Mouse (Mus musculus) liver, adult 2 months (tissue): ENCODE measurements at regions not wholly inside any gene's neighbourhood (a gene's known extent, or its start where the extent isn't known, plus 50 kb on each side); places are given as distances from the start of the nearest gene placed in this dataset.

ENCODE experiments used
- DNase-seq: peaks from one replicate; pipeline ENCODE4 v3.0.0-alpha.2; 2011; ENCODE audit warnings: low read depth, low spot score; ENCODE audit errors: extremely low read depth
- H3K27ac ChIP-seq: fragments of 200-500 bp; replicated peaks from 2 replicates; pipeline ENCODE4 v1.5.1; 2012; ENCODE audit warnings: low read depth, mild to moderate bottlenecking, control low read depth, inconsistent platforms, low read length; ENCODE audit not compliant: insufficient read depth
- H3K27me3 ChIP-seq: fragments of 200-500 bp; 2 replicates; pipeline ENCODE4 v1.6.1; 2012; ENCODE audit warnings: mild to moderate bottlenecking, moderate library complexity, low read length, inconsistent platforms; ENCODE audit not compliant: control insufficient read depth, insufficient read depth
- H3K36me3 ChIP-seq: fragments of 200-500 bp; 2 replicates; pipeline ENCODE4 v1.6.1; 2012; ENCODE audit warnings: low read length, inconsistent platforms; ENCODE audit not compliant: control insufficient read depth, insufficient read depth
- H3K4me1 ChIP-seq: fragments of 200-500 bp; 2 replicates; pipeline ENCODE4 v1.6.1; 2011; ENCODE audit warnings: low read length; ENCODE audit not compliant: control insufficient read depth, insufficient read depth
- H3K4me3 ChIP-seq: fragments of 200-500 bp; 2 replicates; pipeline ENCODE4 v1.5.1; 2011; ENCODE audit warnings: low read depth, mild to moderate bottlenecking, control low read depth, low read length, moderate library complexity; ENCODE audit not compliant: insufficient read depth
- H3K79me2 ChIP-seq: fragments of 200-500 bp; 2 replicates; pipeline ENCODE4 v1.6.1; 2012; ENCODE audit warnings: inconsistent platforms, mild to moderate bottlenecking, low read length, moderate library complexity; ENCODE audit not compliant: control insufficient read depth, insufficient read depth
- H3K9ac ChIP-seq: fragments of 200-500 bp; 2 replicates; pipeline ENCODE4 v1.6.1; 2012; ENCODE audit warnings: low read depth, mild to moderate bottlenecking, control low read depth, inconsistent platforms, low read length
- CTCF ChIP-seq: fragments of 200-500 bp; IDR thresholded peaks from 2 replicates; pipeline ENCODE4 v1.5.1; 2011; ENCODE audit warnings: low read depth, low read length, control low read depth
- POLR2A ChIP-seq: fragments of 200-500 bp; IDR thresholded peaks from 2 replicates; pipeline ENCODE4 v1.6.1; 2011; ENCODE audit warnings: low read length, control low read depth; ENCODE audit not compliant: insufficient read depth; ENCODE audit errors: extremely low read depth
- WGBS: fragments of 180-500 bp; shearing (Covaris S2); methylation state at CpG from one replicate; pipeline ENCODE4 v1.1.7; 2018; 5-methylcytosine and 5-hydroxymethylcytosine counted together

- H3K27me3 ChIP-seq, result no peaks in the 10 kb centered on the region
- 91% methylated on average over 11 of the region's 11 CpGs for WGBS
- no peak overlapping the region for H3K4me3 ChIP-seq
- TF ChIP-seq CTCF (no peak), POLR2A (no peak)
- DNase-seq, result no peak
- H3K4me1 ChIP-seq, result no peaks in the 10 kb centered on the region
- no peak overlapping the region for H3K27ac ChIP-seq
- H3K79me2 ChIP-seq, result no peaks in the 10 kb centered on the region
- no peaks in the 10 kb centered on the region for H3K36me3 ChIP-seq
- H3K9ac ChIP-seq, result no peak overlapping the region
Observed at GRCm38 (mm10) chr9:59193971-59194370, 97.4 kb upstream of the Adpgk start.

DNA sequence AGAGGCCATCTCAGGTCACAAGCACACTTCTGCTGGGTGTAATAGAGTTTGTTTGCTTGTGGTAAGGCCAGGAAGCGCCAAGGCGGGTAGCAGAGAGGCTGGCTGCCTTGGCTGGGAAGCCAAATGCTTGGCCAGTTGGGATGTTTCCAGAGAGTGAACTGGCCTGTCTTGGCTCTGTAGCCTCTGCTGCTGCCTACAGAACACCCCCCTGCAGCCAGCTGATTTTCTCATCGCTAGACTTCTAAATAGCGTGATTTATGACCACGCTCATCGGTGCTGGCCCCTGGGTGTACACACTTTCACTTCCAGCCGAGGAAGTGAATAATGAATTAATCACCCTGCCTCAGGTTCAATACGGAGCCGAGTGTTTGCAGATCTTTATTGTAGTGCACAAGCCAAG lies 102.2 kb upstream of the Adpgk start:
- no peak overlapping the region for H3K4me3 ChIP-seq
- H3K9ac ChIP-seq, result no peak overlapping the region
- no peaks in the 10 kb centered on the region for H3K79me2 ChIP-seq
- H3K27me3 ChIP-seq, result no peaks in the 10 kb centered on the region
- 62% methylated on average over 9 of the region's 9 CpGs for WGBS
- TF ChIP-seq CTCF, result no peak
- TF ChIP-seq POLR2A, result no peak
- no peaks in the 10 kb centered on the region for H3K36me3 ChIP-seq
- no peaks in the 10 kb centered on the region for H3K4me1 ChIP-seq
- no peak for DNase-seq
- no peak overlapping the region for H3K27ac ChIP-seq

- no peaks in the 10 kb centered on the region for H3K36me3 ChIP-seq
- H3K27ac ChIP-seq, result no peak overlapping the region
- H3K27me3 ChIP-seq, result no peaks in the 10 kb centered on the region
- no peaks in the 10 kb centered on the region for H3K4me1 ChIP-seq
- TF ChIP-seq CTCF (no peak), POLR2A (no peak)
- no peak for DNase-seq
- 90% methylated on average over 4 of the region's 4 CpGs for WGBS
- H3K4me3 ChIP-seq, result no peak overlapping the region
- no peak overlapping the region for H3K9ac ChIP-seq
- H3K79me2 ChIP-seq, result no peaks in the 10 kb centered on the region
Observed at GRCm38 (mm10) chr9:59188411-59188810, 102.9 kb upstream of the Adpgk start.

DNA sequence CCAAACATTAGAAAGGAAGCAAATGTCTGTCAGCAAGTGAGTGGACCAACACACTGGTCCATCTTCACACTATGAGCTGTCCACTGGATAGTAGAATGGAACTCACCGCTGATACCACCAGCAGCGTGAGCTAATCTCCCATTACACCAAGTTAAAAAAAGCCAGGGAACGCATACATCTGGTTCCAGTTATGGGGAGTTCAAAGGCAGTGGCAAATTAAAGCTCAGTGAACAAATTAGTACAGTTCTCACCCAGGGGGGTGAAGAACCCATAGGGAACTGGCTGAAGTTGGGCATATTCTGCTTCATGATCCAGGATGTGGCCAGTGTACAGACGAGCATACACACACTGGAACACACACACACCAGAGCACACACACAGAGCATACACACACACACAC lies 105.0 kb upstream of the Adpgk start:
- Histone ChIP-seq H3K4me1 (no peaks in the 10 kb centered on the region), H3K79me2 (no peaks in the 10 kb centered on the region), H3K27ac (no peak overlapping the region), H3K4me3 (no peak overlapping the region), H3K9ac (no peak overlapping the region), H3K36me3 (no peaks in the 10 kb centered on the region), H3K27me3 (no peaks in the 10 kb centered on the region)
- no peak for DNase-seq
- no peak for TF ChIP-seq CTCF
- TF ChIP-seq POLR2A, result no peak
- WGBS, result 77% methylated on average over 4 of the region's 4 CpGs

- Histone ChIP-seq H3K27ac (no peak overlapping the region), H3K27me3 (no peaks in the 10 kb centered on the region), H3K4me1 (no peaks in the 10 kb centered on the region), H3K4me3 (no peak overlapping the region), H3K9ac (no peak overlapping the region), H3K79me2 (no peaks in the 10 kb centered on the region), H3K36me3 (no peaks in the 10 kb centered on the region)
- WGBS, result 68% methylated on average over 3 of the region's 3 CpGs
- DNase-seq, result no peak
- TF ChIP-seq POLR2A (no peak), CTCF (no peak)
Observed at GRCm38 (mm10) chr9:59184089-59184488, 107.3 kb upstream of the Adpgk start.

DNA sequence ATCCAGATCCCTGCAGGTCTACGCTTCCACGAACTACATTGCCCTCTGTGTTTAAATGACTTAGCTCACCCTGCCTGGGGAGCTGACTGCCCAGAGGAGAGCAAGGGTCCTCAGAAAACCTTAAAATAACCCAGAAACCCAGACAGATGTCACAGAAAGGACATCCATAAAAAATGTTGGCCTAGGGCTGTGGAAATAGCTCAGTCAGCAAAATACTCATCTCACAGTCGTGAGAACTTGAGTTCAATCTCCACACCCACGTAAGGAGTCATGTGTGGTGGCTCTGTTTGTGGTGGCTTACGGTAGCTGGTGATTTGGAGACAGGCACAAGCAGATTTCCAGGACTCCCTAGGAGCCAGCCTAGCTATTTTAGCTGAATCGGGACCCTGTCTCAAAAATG lies 108.5 kb upstream of the Adpgk start:
- no peaks in the 10 kb centered on the region for H3K4me1 ChIP-seq
- 76% methylated on average over 6 of the region's 6 CpGs for WGBS
- H3K27me3 ChIP-seq, result no peaks in the 10 kb centered on the region
- H3K79me2 ChIP-seq, result no peaks in the 10 kb centered on the region
- no peak overlapping the region for H3K9ac ChIP-seq
- TF ChIP-seq POLR2A (no peak), CTCF (no peak)
- H3K36me3 ChIP-seq, result no peaks in the 10 kb centered on the region
- no peak for DNase-seq
- H3K27ac ChIP-seq, result no peak overlapping the region
- no peak overlapping the region for H3K4me3 ChIP-seq
